Mouse (Mus musculus): ENCODE data around the gene Utp18.

Gene Utp18

GRCm38 (mm10) chr11:93828619-93829326 lies 56.8 kb downstream of the Utp18 start:
- no peak for DNase-seq (ENCODE audit: low spot score)

- no peak for DNase-seq (ENCODE audit: low spot score)
These were observed 63.3 kb downstream of the Utp18 start for GRCm38 (mm10) chr11:93822261-93822660.

- DNase-seq (ENCODE audit: low spot score) = no peak
These were observed 64.0 kb downstream of the Utp18 start for GRCm38 (mm10) chr11:93821533-93821932.

- no peak for DNase-seq (ENCODE audit: low spot score)
These were observed 67.4 kb downstream of the Utp18 start for GRCm38 (mm10) chr11:93817966-93818738.

- no peak for DNase-seq (ENCODE audit: low spot score)
These were observed 72.6 kb downstream of the Utp18 start for GRCm38 (mm10) chr11:93812955-93813354.

- peak; percentile 40 for DNase-seq (ENCODE audit: low spot score)
These were observed 73.3 kb downstream of the Utp18 start for GRCm38 (mm10) chr11:93812125-93812868.
